Mouse (Mus musculus): ENCODE measurements around the gene Gmeb1. TPM values are rescaled to one million over a fixed set of nuclear protein-coding genes. Genes with fewer than 3 reads are reported as not detected.

The Gmeb1 gene
- polyA plus RNA-seq, 2 experiments = 28.4 to 33.8 TPM

- Histone ChIP-seq H3K27ac (replicated peaks; ENCODE audit: low read depth, low read length) (no peak overlapping the region), H3K9me3 (ENCODE audit: control insufficient read depth, low read length) (no peaks in the 10 kb centered on the region), H3K27me3 (ENCODE audit: control insufficient read depth, insufficient read depth, low read length) (no peaks in the 10 kb centered on the region), H3K36me3 (ENCODE audit: control insufficient read depth, insufficient read depth, low read length) (peaks cover 47% of the 10 kb centered on the region), H3K9ac (ENCODE audit: low read depth, low read length, severe bottlenecking) (peak overlapping the region; percentile 98), H3K4me1 (ENCODE audit: control insufficient read depth, insufficient read depth, low read length) (peaks cover 12% of the 10 kb centered on the region), H3K4me2 (replicated peaks; ENCODE audit: low read depth, low read length, severe bottlenecking) (peak overlapping the region; percentile 94), H3K4me3 (replicated peaks; ENCODE audit: low read length) (peak overlapping the region; percentile 89)
- 43% methylated on average over 2 of the region's 2 CpGs for WGBS
- no peak for ATAC-seq (ENCODE audit: low FRiP score, low read depth)
- no peak for DNase-seq (ENCODE audit: low spot score)
- TF ChIP-seq POLR2A (IDR thresholded peaks at IDR 0.05; ENCODE audit: borderline replicate concordance, extremely low read depth, insufficient read depth, insufficient read length) = no peak
Measured at GRCm38 (mm10) chr4:132210325-132210724, 51.1 kb downstream of the Gmeb1 start.

- H3K36me3 ChIP-seq (ENCODE audit: control insufficient read depth, insufficient read depth, low read length) = peaks cover 57% of the 10 kb centered on the region
- WGBS = 94% methylated on average over 2 of the region's 2 CpGs
- H3K4me1 ChIP-seq (ENCODE audit: control insufficient read depth, insufficient read depth, low read length) = peaks cover 12% of the 10 kb centered on the region
- H3K27ac ChIP-seq (replicated peaks; ENCODE audit: low read depth, low read length) = no peak overlapping the region
- no peaks in the 10 kb centered on the region for H3K27me3 ChIP-seq (ENCODE audit: control insufficient read depth, insufficient read depth, low read length)
- DNase-seq (ENCODE audit: low spot score) = no peak
- H3K4me2 ChIP-seq (replicated peaks; ENCODE audit: low read depth, low read length, severe bottlenecking) = 0 out of 2 replicates have a peak overlapping the region, but pooled peaks have one; percentile 15
- H3K9ac ChIP-seq (ENCODE audit: low read depth, low read length, severe bottlenecking) = no peak overlapping the region
- ATAC-seq (ENCODE audit: low FRiP score, low read depth) = no peak
- TF ChIP-seq POLR2A (IDR thresholded peaks at IDR 0.05; ENCODE audit: borderline replicate concordance, extremely low read depth, insufficient read depth, insufficient read length) = no peak
- H3K4me3 ChIP-seq (replicated peaks; ENCODE audit: low read length) = no peak overlapping the region
- no peaks in the 10 kb centered on the region for H3K9me3 ChIP-seq (ENCODE audit: control insufficient read depth, low read length)
Measured at GRCm38 (mm10) chr4:132209299-132209698, 52.1 kb downstream of the Gmeb1 start.

- Histone ChIP-seq H3K4me1 (ENCODE audit: control insufficient read depth, insufficient read depth, low read length) (peaks cover 8% of the 10 kb centered on the region), H3K27ac (replicated peaks; ENCODE audit: low read depth, low read length) (no peak overlapping the region), H3K4me3 (replicated peaks; ENCODE audit: low read length) (no peak overlapping the region), H3K27me3 (ENCODE audit: control insufficient read depth, insufficient read depth, low read length) (no peaks in the 10 kb centered on the region), H3K9me3 (ENCODE audit: control insufficient read depth, low read length) (no peaks in the 10 kb centered on the region), H3K36me3 (ENCODE audit: control insufficient read depth, insufficient read depth, low read length) (peaks cover 76% of the 10 kb centered on the region), H3K4me2 (replicated peaks; ENCODE audit: low read depth, low read length, severe bottlenecking) (no peak overlapping the region), H3K9ac (ENCODE audit: low read depth, low read length, severe bottlenecking) (no peak overlapping the region)
- 93% methylated on average over 4 of the region's 4 CpGs for WGBS
- TF ChIP-seq POLR2A (IDR thresholded peaks at IDR 0.05; ENCODE audit: borderline replicate concordance, extremely low read depth, insufficient read depth, insufficient read length) = no peak
- no peak for ATAC-seq (ENCODE audit: low FRiP score, low read depth)
- no peak for DNase-seq (ENCODE audit: low spot score)
Measured at GRCm38 (mm10) chr4:132207280-132207679, 54.1 kb downstream of the Gmeb1 start.

- Histone ChIP-seq H3K27me3 (ENCODE audit: control insufficient read depth, insufficient read depth, low read length) (no peaks in the 10 kb centered on the region), H3K4me1 (ENCODE audit: control insufficient read depth, insufficient read depth, low read length) (peaks cover 6% of the 10 kb centered on the region), H3K9me3 (ENCODE audit: control insufficient read depth, low read length) (no peaks in the 10 kb centered on the region), H3K4me3 (replicated peaks; ENCODE audit: low read length) (no peak overlapping the region), H3K36me3 (ENCODE audit: control insufficient read depth, insufficient read depth, low read length) (peaks cover 56% of the 10 kb centered on the region), H3K27ac (replicated peaks; ENCODE audit: low read depth, low read length) (no peak overlapping the region), H3K4me2 (replicated peaks; ENCODE audit: low read depth, low read length, severe bottlenecking) (no peak overlapping the region), H3K9ac (ENCODE audit: low read depth, low read length, severe bottlenecking) (no peak overlapping the region)
- DNase-seq (ENCODE audit: low spot score) (no peak), ATAC-seq (ENCODE audit: low FRiP score, low read depth) (no peak)
- TF ChIP-seq POLR2A (IDR thresholded peaks at IDR 0.05; ENCODE audit: borderline replicate concordance, extremely low read depth, insufficient read depth, insufficient read length) = no peak
Measured at GRCm38 (mm10) chr4:132198771-132199170, 62.6 kb downstream of the Gmeb1 start.

- ATAC-seq (ENCODE audit: low FRiP score, low read depth) (no peak), DNase-seq (ENCODE audit: low spot score) (no peak)
- Histone ChIP-seq H3K9ac (ENCODE audit: low read depth, low read length, severe bottlenecking) (no peak overlapping the region), H3K27ac (replicated peaks; ENCODE audit: low read depth, low read length) (no peak overlapping the region), H3K9me3 (ENCODE audit: control insufficient read depth, low read length) (no peaks in the 10 kb centered on the region), H3K36me3 (ENCODE audit: control insufficient read depth, insufficient read depth, low read length) (peaks cover 56% of the 10 kb centered on the region), H3K4me3 (replicated peaks; ENCODE audit: low read length) (no peak overlapping the region), H3K27me3 (ENCODE audit: control insufficient read depth, insufficient read depth, low read length) (no peaks in the 10 kb centered on the region), H3K4me2 (replicated peaks; ENCODE audit: low read depth, low read length, severe bottlenecking) (no peak overlapping the region), H3K4me1 (ENCODE audit: control insufficient read depth, insufficient read depth, low read length) (peaks cover 6% of the 10 kb centered on the region)
- TF ChIP-seq POLR2A (IDR thresholded peaks at IDR 0.05; ENCODE audit: borderline replicate concordance, extremely low read depth, insufficient read depth, insufficient read length) = no peak
- 54% methylated on average over 4 of the region's 4 CpGs for WGBS
Measured at GRCm38 (mm10) chr4:132198285-132198712, 63.1 kb downstream of the Gmeb1 start.

GRCm38 (mm10) chr4:132194975-132195374, 66.4 kb downstream of the Gmeb1 start:
- no peak for TF ChIP-seq POLR2A (IDR thresholded peaks at IDR 0.05; ENCODE audit: borderline replicate concordance, extremely low read depth, insufficient read depth, insufficient read length)
- 87% methylated on average over 3 of the region's 3 CpGs for WGBS
- no peak overlapping the region for H3K4me3 ChIP-seq (replicated peaks; ENCODE audit: low read length)
- no peak overlapping the region for H3K4me2 ChIP-seq (replicated peaks; ENCODE audit: low read depth, low read length, severe bottlenecking)
- H3K36me3 ChIP-seq (ENCODE audit: control insufficient read depth, insufficient read depth, low read length) = peaks cover 55% of the 10 kb centered on the region
- H3K4me1 ChIP-seq (ENCODE audit: control insufficient read depth, insufficient read depth, low read length) = peaks cover 6% of the 10 kb centered on the region; the same call in 1 of the 2 replicates
- no peaks in the 10 kb centered on the region for H3K9me3 ChIP-seq (ENCODE audit: control insufficient read depth, low read length)
- no peak overlapping the region for H3K9ac ChIP-seq (ENCODE audit: low read depth, low read length, severe bottlenecking)
- H3K27ac ChIP-seq (replicated peaks; ENCODE audit: low read depth, low read length) = no peak overlapping the region
- DNase-seq (ENCODE audit: low spot score) (no peak), ATAC-seq (ENCODE audit: low FRiP score, low read depth) (no peak)
- H3K27me3 ChIP-seq (ENCODE audit: control insufficient read depth, insufficient read depth, low read length) = no peaks in the 10 kb centered on the region
